Comparison of ENCODE assay signal across 7 mouse cellular contexts in genomic region chr8:71595862-71596261, GRCm38 (mm10). TPM values are rescaled to one million over a fixed set of nuclear protein-coding genes. Genes with fewer than 3 reads are reported as not detected.
DNase-seq lines count a peak whose midpoint lies in the region; ATAC-seq and TF ChIP-seq lines count a peak whose summit lies in the region.

No protein-coding gene starts in this region.

- WGBS in kidney, adult 2 months, result 10% methylated on average over 27 of the region's 27 CpGs
- 10% methylated on average over 27 of the region's 27 CpGs for WGBS in limb, embryonic 11.5 days
- WGBS in midbrain, embryonic 15.5 days, result 8% methylated on average over 27 of the region's 27 CpGs

- H3K9me3 ChIP-seq in limb, embryonic 11.5 days (ENCODE audit: control insufficient read depth, low read length), result no peaks in the 10 kb centered on the region
- H3K9me3 ChIP-seq in midbrain, embryonic 15.5 days, result no peaks in the 10 kb centered on the region

- TF ChIP-seq CTCF in kidney, adult 2 months (conservative IDR thresholded peaks at IDR 0.05; ENCODE audit: insufficient read depth, insufficient read length, low read depth, low read length), result peak; percentile 95

- no peak overlapping the region for H3K4me3 ChIP-seq in kidney, adult 2 months (ENCODE audit: insufficient read depth, low read depth, low read length)
- H3K4me3 ChIP-seq in limb, embryonic 11.5 days (ENCODE audit: low read depth, low read length), result no peak overlapping the region
- no peak overlapping the region for H3K4me3 ChIP-seq in midbrain, embryonic 15.5 days

- no peaks in the 10 kb centered on the region for H3K27me3 ChIP-seq in kidney, adult 2 months (replicated peaks; ENCODE audit: control insufficient read depth, insufficient read depth, low read length)
- no peaks in the 10 kb centered on the region for H3K27me3 ChIP-seq in limb, embryonic 11.5 days (ENCODE audit: control insufficient read depth, insufficient read depth, low read length)
- peaks cover 12% of the 10 kb centered on the region for H3K27me3 ChIP-seq in midbrain, embryonic 15.5 days (replicated peaks)

- H3K27ac ChIP-seq in kidney, adult 2 months (ENCODE audit: insufficient read depth, low read depth, low read length), result no peak overlapping the region
- H3K27ac ChIP-seq in limb, embryonic 11.5 days (replicated peaks; ENCODE audit: low read depth, low read length), result no peak overlapping the region
- no peak overlapping the region for H3K27ac ChIP-seq in midbrain, embryonic 15.5 days

- no peaks in the 10 kb centered on the region for H3K36me3 ChIP-seq in kidney, adult 2 months (ENCODE audit: control insufficient read depth, insufficient read depth, low read length)
- H3K36me3 ChIP-seq in limb, embryonic 11.5 days (ENCODE audit: control insufficient read depth, insufficient read depth, low read length), result no peaks in the 10 kb centered on the region
- no peaks in the 10 kb centered on the region for H3K36me3 ChIP-seq in midbrain, embryonic 15.5 days (replicated peaks)

- TF ChIP-seq POLR2A in kidney, adult 2 months (IDR thresholded peaks at IDR 0.05; ENCODE audit: low read depth, low read length), result no peak

- ATAC-seq in granulocyte monocyte progenitor cell, adult 5-6 weeks (replicated peaks; ENCODE audit: poor library complexity, severe bottlenecking), result peak; percentile 55
- peak; percentile 23; the same call in 1 of the 2 replicates for ATAC-seq in limb, embryonic 11.5 days (ENCODE audit: insufficient number of reproducible peaks, low FRiP score, low TSS enrichment, low read depth)
- no peak for ATAC-seq in midbrain, embryonic 15.5 days (replicated peaks)

- H3K9ac ChIP-seq in limb, embryonic 11.5 days (ENCODE audit: low read length), result peak overlapping the region; percentile 43
- H3K9ac ChIP-seq in midbrain, embryonic 15.5 days, result peak overlapping the region; percentile 10; the same call in 1 of the 2 replicates

- no peak overlapping the region; the same call in 1 of the 2 replicates for H3K4me2 ChIP-seq in limb, embryonic 11.5 days (ENCODE audit: low read depth, severe bottlenecking)
- H3K4me2 ChIP-seq in midbrain, embryonic 15.5 days, result peak overlapping the region; percentile 20; the same call in 1 of the 2 replicates

- H3K4me1 ChIP-seq in kidney, adult 2 months (ENCODE audit: control insufficient read depth, insufficient read depth, low read length), result peaks cover 10% of the 10 kb centered on the region; the same call in 1 of the 2 replicates
- H3K4me1 ChIP-seq in limb, embryonic 11.5 days (ENCODE audit: control insufficient read depth, insufficient read depth, low read length), result peaks cover 5% of the 10 kb centered on the region
- peaks cover 31% of the 10 kb centered on the region for H3K4me1 ChIP-seq in midbrain, embryonic 15.5 days

- peak; percentile 95 for DNase-seq in adrenal gland, postnatal 10 days
- peak; percentile 84 for DNase-seq in embryo, embryonic 9.5 days (ENCODE audit: extremely low spot score)
- DNase-seq in kidney, adult 2 months, result peak; percentile 91
- peak; percentile 91 for DNase-seq in limb, embryonic 11.5 days (ENCODE audit: low spot score)
- DNase-seq in spleen, adult 12 weeks (ENCODE audit: low spot score), result peak; percentile 73

RNA-seq across cellular contexts. Expression of gene Fam129c, which starts 1.6 kb away (rescaled TPM):
- total RNA-seq in adrenal gland, postnatal 10 days (2021), result 1 to 10 TPM; 3.9 to 4.2 TPM
- total RNA-seq in granulocyte monocyte progenitor cell, adult 5-6 weeks (2014; fragmentation: Nextera tagmentation), result 11.6 and 11.7 TPM in 2 replicates
- 0.69 and 6.1 TPM in 2 replicates for total RNA-seq in granulocyte monocyte progenitor cell, adult 5-6 weeks (2017)
- polyA plus RNA-seq in kidney, adult 2 months (2012; rRNA removed), result 1.2 and 2.4 TPM in 2 replicates
- polyA plus RNA-seq in limb, embryonic 11.5 days (2014; fragmentation: Nextera tagmentation; extraction: Ambion mirVana), result 2.7 and 3.8 TPM in 2 replicates
- 9.3 and 9.4 TPM in 2 replicates for polyA plus RNA-seq in midbrain, embryonic 15.5 days (2015; fragmentation: Nextera tagmentation; extraction: Ambion mirVana)

RNA-seq across cellular contexts. Expression of gene Pgls, which starts 3.9 kb away (rescaled TPM):
- 100 to 1,000 TPM; 233 to 245 TPM for total RNA-seq in adrenal gland, postnatal 10 days (2021)
- total RNA-seq in granulocyte monocyte progenitor cell, adult 5-6 weeks (2014; fragmentation: Nextera tagmentation), result 143 and 180 TPM in 2 replicates
- 155 and 185 TPM in 2 replicates for total RNA-seq in granulocyte monocyte progenitor cell, adult 5-6 weeks (2017)
- polyA plus RNA-seq in kidney, adult 2 months (2012; rRNA removed), result 134 TPM in 2 replicates
- polyA plus RNA-seq in limb, embryonic 11.5 days (2014; fragmentation: Nextera tagmentation; extraction: Ambion mirVana), result 230 and 239 TPM in 2 replicates
- polyA plus RNA-seq in midbrain, embryonic 15.5 days (2015; fragmentation: Nextera tagmentation; extraction: Ambion mirVana), result 217 and 221 TPM in 2 replicates

RNA-seq across cellular contexts. Expression of gene Colgalt1, which starts 14.9 kb away (rescaled TPM):
- total RNA-seq in adrenal gland, postnatal 10 days (2021), result 10 to 100 TPM; 56.3 to 58.9 TPM
- total RNA-seq in granulocyte monocyte progenitor cell, adult 5-6 weeks (2014; fragmentation: Nextera tagmentation), result 93.8 and 107 TPM in 2 replicates
- 77.1 and 84.4 TPM in 2 replicates for total RNA-seq in granulocyte monocyte progenitor cell, adult 5-6 weeks (2017)
- 62.2 and 70.4 TPM in 2 replicates for polyA plus RNA-seq in kidney, adult 2 months (2012; rRNA removed)
- 46.6 and 49.8 TPM in 2 replicates for polyA plus RNA-seq in limb, embryonic 11.5 days (2014; fragmentation: Nextera tagmentation; extraction: Ambion mirVana)
- polyA plus RNA-seq in midbrain, embryonic 15.5 days (2015; fragmentation: Nextera tagmentation; extraction: Ambion mirVana), result 70.5 and 74.5 TPM in 2 replicates

RNA-seq across cellular contexts. Expression of gene Slc27a1, which starts 27.2 kb away (rescaled TPM):
- 100 to 1,000 TPM in 1 of 2 experiments, 10 to 100 TPM in 1; 97.4 to 118 TPM for total RNA-seq in adrenal gland, postnatal 10 days (2021)
- total RNA-seq in granulocyte monocyte progenitor cell, adult 5-6 weeks (2014; fragmentation: Nextera tagmentation), result 7.8 and 10.2 TPM in 2 replicates
- total RNA-seq in granulocyte monocyte progenitor cell, adult 5-6 weeks (2017), result 3.3 and 6.2 TPM in 2 replicates
- 146 and 182 TPM in 2 replicates for polyA plus RNA-seq in kidney, adult 2 months (2012; rRNA removed)
- 16.7 and 18.0 TPM in 2 replicates for polyA plus RNA-seq in limb, embryonic 11.5 days (2014; fragmentation: Nextera tagmentation; extraction: Ambion mirVana)
- 66.9 and 67.4 TPM in 2 replicates for polyA plus RNA-seq in midbrain, embryonic 15.5 days (2015; fragmentation: Nextera tagmentation; extraction: Ambion mirVana)

RNA-seq across cellular contexts. Expression of gene Nxnl1, which starts 29.5 kb away (rescaled TPM):
- under 1 TPM; 0.82 to 0.84 TPM for total RNA-seq in adrenal gland, postnatal 10 days (2021)
- not detected in 2 replicates for total RNA-seq in granulocyte monocyte progenitor cell, adult 5-6 weeks (2014; fragmentation: Nextera tagmentation)
- 0.36 TPM in 1 of 2 replicates, not detected in the other for total RNA-seq in granulocyte monocyte progenitor cell, adult 5-6 weeks (2017)
- 0.14 and 0.19 TPM in 2 replicates for polyA plus RNA-seq in kidney, adult 2 months (2012; rRNA removed)
- not detected in 2 replicates for polyA plus RNA-seq in limb, embryonic 11.5 days (2014; fragmentation: Nextera tagmentation; extraction: Ambion mirVana)
- polyA plus RNA-seq in midbrain, embryonic 15.5 days (2015; fragmentation: Nextera tagmentation; extraction: Ambion mirVana), result 0.08 TPM in 1 of 2 replicates, not detected in the other
